Comparison of ENCODE assay signal across 18 mouse cellular contexts in the genomic region with DNA sequence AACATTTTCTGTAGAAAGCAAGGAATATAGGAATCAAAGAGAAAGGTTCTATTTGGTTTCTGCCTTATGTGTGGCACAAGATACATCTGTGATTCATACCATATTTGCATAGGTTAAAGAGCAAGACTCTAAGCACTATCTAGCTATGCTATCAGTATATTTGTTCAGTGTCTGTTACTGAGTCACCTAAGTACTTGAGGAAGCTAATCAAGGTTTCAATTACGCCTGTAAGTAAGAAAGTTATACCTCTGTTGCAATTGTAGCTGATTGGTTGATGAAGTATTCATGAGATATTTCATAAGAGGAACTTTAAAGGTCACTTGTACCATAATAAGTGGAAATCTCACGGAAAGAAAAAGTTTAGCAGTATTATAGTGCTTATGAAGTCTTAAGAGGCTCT.
"Had no signal": no experiment of that assay in that cellular context is flagged by ENCODE, and none has a peak within 500 bp of the region (broad histone marks: within the 10 kb centered on the region; RNA-seq: fewer than 3 reads in every experiment).

No protein-coding gene starts in this region.

- DNase-seq: kidney, adult 11 months; kidney, postnatal 25 days; layer of hippocampus, adult 9-11 months; layer of hippocampus, postnatal 36 days; liver; liver, embryonic 13.5 days; liver, postnatal 0 days; lung, postnatal 4 days; midbrain, embryonic 14.5 days; right cerebral cortex, adult 18-20 months; right cerebral cortex, postnatal 25 days; thymus, adult 2 months; thymus, postnatal 4 days had no signal

- H3K4me1 ChIP-seq: limb, embryonic 12.5 days; liver, embryonic 13.5 days; lung, embryonic 15.5 days; midbrain, embryonic 10.5 days; neural tube, embryonic 13.5 days had no signal

- H3K27ac ChIP-seq: limb, embryonic 12.5 days; liver, embryonic 13.5 days; lung, embryonic 15.5 days; midbrain, embryonic 10.5 days; neural tube, embryonic 13.5 days had no signal

- H3K27me3 ChIP-seq: limb, embryonic 12.5 days; liver, embryonic 13.5 days; lung, embryonic 15.5 days; neural tube, embryonic 13.5 days had no signal

- H3K36me3 ChIP-seq: limb, embryonic 12.5 days; liver, embryonic 13.5 days; lung, embryonic 15.5 days; midbrain, embryonic 10.5 days; neural tube, embryonic 13.5 days had no signal

- H3K9me3 ChIP-seq: limb, embryonic 12.5 days; liver, embryonic 13.5 days; lung, embryonic 15.5 days; midbrain, embryonic 10.5 days; neural tube, embryonic 13.5 days had no signal

- H3K4me3 ChIP-seq: limb, embryonic 12.5 days; liver, embryonic 13.5 days; lung, embryonic 15.5 days; midbrain, embryonic 10.5 days; neural tube, embryonic 13.5 days had no signal

- H3K4me2 ChIP-seq: limb, embryonic 12.5 days; liver, embryonic 13.5 days; lung, embryonic 15.5 days; neural tube, embryonic 13.5 days had no signal

- H3K9ac ChIP-seq: limb, embryonic 12.5 days; liver, embryonic 13.5 days; liver, postnatal 0 days; lung, embryonic 15.5 days; neural tube, embryonic 13.5 days had no signal

- ATAC-seq: hindbrain, embryonic 16.5 days; liver, postnatal 0 days had no signal
